20 mouse cellular contexts compared by ENCODE assay signal in the genomic region with DNA sequence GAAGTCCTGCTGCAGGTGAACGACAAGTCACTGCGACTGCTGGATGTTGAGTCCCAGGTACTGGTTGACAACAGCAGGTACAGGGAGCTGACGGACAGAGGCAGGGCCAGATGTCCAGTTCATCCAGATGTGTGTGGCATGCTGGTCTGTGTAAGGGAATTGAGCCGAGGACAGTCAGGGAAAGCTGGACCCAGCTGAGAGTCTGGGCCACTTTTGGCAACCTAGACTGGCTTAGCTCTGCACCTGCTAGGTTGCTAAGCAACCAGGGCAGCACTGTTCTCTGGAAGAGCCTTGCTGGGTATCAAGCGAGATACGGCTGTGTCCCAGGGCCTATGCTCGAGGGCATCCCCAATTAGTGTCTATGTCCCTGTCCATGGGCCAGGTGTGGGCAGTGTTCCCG. TPM values are rescaled to one million over a fixed set of nuclear protein-coding genes. Genes with fewer than 3 reads are reported as not detected.
DNase-seq lines count a peak whose midpoint lies in the region; ATAC-seq and TF ChIP-seq lines count a peak whose summit lies in the region.
"Had no signal": no experiment of that assay in that cellular context is flagged by ENCODE, and none has a peak within 500 bp of the region (broad histone marks: within the 10 kb centered on the region; RNA-seq: fewer than 3 reads in every experiment).

No protein-coding gene starts in this region.

- no peak overlapping the region for H3K4me3 ChIP-seq in forebrain, embryonic 16.5 days (replicated peaks; ENCODE audit: low read length)
- no peak overlapping the region for H3K4me3 ChIP-seq in forebrain, embryonic 11.5 days (ENCODE audit: low read depth, low read length)
- H3K4me3 ChIP-seq in left cerebral cortex, adult 2 months, result no peak overlapping the region
- H3K4me3 ChIP-seq: heart, embryonic 12.5 days; intestine, embryonic 15.5 days; kidney, embryonic 15.5 days; limb, embryonic 12.5 days had no signal

- H3K4me2 ChIP-seq in forebrain, embryonic 16.5 days (ENCODE audit: low read length), result no peak overlapping the region
- no peak overlapping the region for H3K4me2 ChIP-seq in forebrain, embryonic 11.5 days (ENCODE audit: low read depth, low read length, severe bottlenecking)
- H3K4me2 ChIP-seq: heart, embryonic 12.5 days; intestine, embryonic 15.5 days; kidney, embryonic 15.5 days; limb, embryonic 12.5 days had no signal

- H3K27me3 ChIP-seq in forebrain, embryonic 16.5 days (replicated peaks; ENCODE audit: control insufficient read depth, insufficient read depth, low read length), result no peaks in the 10 kb centered on the region
- H3K27me3 ChIP-seq in forebrain, embryonic 11.5 days (ENCODE audit: control insufficient read depth, insufficient read depth, low read length), result no peaks in the 10 kb centered on the region
- H3K27me3 ChIP-seq: intestine, embryonic 15.5 days; kidney, embryonic 15.5 days had no signal

- no peaks in the 10 kb centered on the region for H3K36me3 ChIP-seq in forebrain, embryonic 16.5 days (ENCODE audit: control insufficient read depth, insufficient read depth)
- no peaks in the 10 kb centered on the region for H3K36me3 ChIP-seq in forebrain, embryonic 11.5 days (ENCODE audit: control insufficient read depth, insufficient read depth, low read length)
- H3K36me3 ChIP-seq: G1E; heart, embryonic 12.5 days; intestine, embryonic 15.5 days; kidney, embryonic 15.5 days; limb, embryonic 12.5 days had no signal

- intact Hi-C loops in left cerebral cortex, postnatal 4 days (cut with DNase I), result no loop called here
- intact Hi-C loops in left cerebral cortex, adult 2 months (cut with DNase I), result no loop called here

- H3K4me1 ChIP-seq in forebrain, embryonic 16.5 days (replicated peaks; ENCODE audit: control insufficient read depth, insufficient read depth, low read length), result peaks cover 13% of the 10 kb centered on the region
- 0 out of 2 replicates have a peak, but pooled peaks cover 1% of the 10 kb centered on the region for H3K4me1 ChIP-seq in forebrain, embryonic 11.5 days (replicated peaks; ENCODE audit: control insufficient read depth, insufficient read depth, low read length)
- H3K4me1 ChIP-seq: heart, embryonic 12.5 days; limb, embryonic 12.5 days had no signal

- DNase-seq in cerebellum, adult 11-12 months, result peak; percentile 53
- DNase-seq in forebrain, embryonic 11.5 days (ENCODE audit: low spot score), result no peak
- peak; percentile 46 for DNase-seq in left cerebral cortex, postnatal 4 days
- DNase-seq in left cerebral cortex, adult 2 months (ENCODE audit: extremely low spot score in 1 of 2, low spot score in 2 of 2), result no peak
- peak; percentile 75 for DNase-seq in brain, adult 2 months (ENCODE audit: low read depth, low spot score)
- no peak for DNase-seq in adipocyte (ENCODE audit: low spot score)
- DNase-seq: adrenal gland, adult 2 months; cerebellum, adult 8-10 months; spleen, adult 18-20 months; thymus, adult 2 months had no signal

- H3K9me3 ChIP-seq in forebrain, embryonic 16.5 days (ENCODE audit: control insufficient read depth, low read length), result no peaks in the 10 kb centered on the region
- H3K9me3 ChIP-seq in forebrain, embryonic 11.5 days (ENCODE audit: control insufficient read depth, low read length), result no peaks in the 10 kb centered on the region
- H3K9me3 ChIP-seq: G1E; heart, embryonic 12.5 days; intestine, embryonic 15.5 days; kidney, embryonic 15.5 days; limb, embryonic 12.5 days had no signal

- no peak overlapping the region for H3K9ac ChIP-seq in forebrain, embryonic 16.5 days (replicated peaks; ENCODE audit: low read depth, low read length)
- no peak overlapping the region for H3K9ac ChIP-seq in forebrain, embryonic 11.5 days (ENCODE audit: low read length)
- H3K9ac ChIP-seq: heart, embryonic 12.5 days; intestine, embryonic 15.5 days; kidney, embryonic 15.5 days; limb, embryonic 12.5 days; liver, embryonic 14.5 days had no signal

- ATAC-seq in cerebellum, adult (ENCODE audit: insufficient number of reproducible peaks, low FRiP score, low TSS enrichment), result no peak; the same call in 1 of the 2 replicates
- ATAC-seq in forebrain, embryonic 16.5 days, result peak; percentile 47; the same call in 1 of the 2 replicates
- ATAC-seq in forebrain, embryonic 11.5 days (replicated peaks; ENCODE audit: low FRiP score), result no peak
- ATAC-seq: CD4-positive, CD25-positive, alpha-beta regulatory T cell, adult 4 months; intestine, embryonic 15.5 days had no signal

- TF ChIP-seq CTCF in left cerebral cortex, adult 2 months (IDR thresholded peaks at IDR 0.05), result no peak

- H3K27ac ChIP-seq in forebrain, embryonic 16.5 days (ENCODE audit: low read length), result no peak overlapping the region
- no peak overlapping the region for H3K27ac ChIP-seq in forebrain, embryonic 11.5 days (ENCODE audit: low read depth, low read length)
- H3K27ac ChIP-seq in left cerebral cortex, adult 2 months, result no peak overlapping the region
- H3K27ac ChIP-seq: intestine, embryonic 15.5 days; kidney, embryonic 15.5 days; limb, embryonic 12.5 days; liver, embryonic 14.5 days had no signal

- WGBS in forebrain, embryonic 16.5 days, result 63% methylated on average over 8 of the region's 8 CpGs
- WGBS in forebrain, embryonic 11.5 days, result 74% methylated on average over 8 of the region's 8 CpGs

RNA-seq across cellular contexts. Expression of gene Eps8l2, which starts 16.4 kb away (rescaled TPM):
- 0.67 and 0.93 TPM in 2 replicates for polyA plus RNA-seq in forebrain, embryonic 16.5 days (2015; fragmentation: Nextera tagmentation; extraction: Ambion mirVana)
- polyA plus RNA-seq in forebrain, embryonic 11.5 days (2014; fragmentation: Nextera tagmentation; extraction: Ambion mirVana), result 2.5 and 3.3 TPM in 2 replicates
- total RNA-seq in left cerebral cortex, postnatal 4 days (2021), result under 1 TPM; 0.86 to 0.97 TPM
- 1 to 10 TPM; 3.6 to 5.3 TPM for total RNA-seq in left cerebral cortex, adult 2 months (2021)
- total RNA-seq: granulocyte monocyte progenitor cell, adult 5-6 weeks had no signal
- polyA plus RNA-seq: CD4-positive, CD25-positive, alpha-beta regulatory T cell, adult 4 months; G1E had no signal

RNA-seq across cellular contexts. Expression of gene Tmem80, which starts 27.5 kb away (rescaled TPM):
- polyA plus RNA-seq in forebrain, embryonic 16.5 days (2015; fragmentation: Nextera tagmentation; extraction: Ambion mirVana), result 53.6 and 62.2 TPM in 2 replicates
- polyA plus RNA-seq in forebrain, embryonic 11.5 days (2014; fragmentation: Nextera tagmentation; extraction: Ambion mirVana), result 33.2 and 33.5 TPM in 2 replicates
- total RNA-seq in left cerebral cortex, postnatal 4 days (2021), result 10 to 100 TPM; 21.1 to 21.9 TPM
- total RNA-seq in left cerebral cortex, adult 2 months (2021), result 10 to 100 TPM; 33.3 to 34.9 TPM

RNA-seq across cellular contexts. Expression of gene Deaf1, which starts 27.6 kb away (rescaled TPM):
- 144 and 164 TPM in 2 replicates for polyA plus RNA-seq in forebrain, embryonic 16.5 days (2015; fragmentation: Nextera tagmentation; extraction: Ambion mirVana)
- polyA plus RNA-seq in forebrain, embryonic 11.5 days (2014; fragmentation: Nextera tagmentation; extraction: Ambion mirVana), result 74.2 and 80.8 TPM in 2 replicates
- total RNA-seq in left cerebral cortex, postnatal 4 days (2021), result 100 to 1,000 TPM; 246 to 267 TPM
- total RNA-seq in left cerebral cortex, adult 2 months (2021), result 10 to 100 TPM; 63.1 to 63.8 TPM

RNA-seq across cellular contexts. Expression of gene Taldo1, which starts 36.9 kb away (rescaled TPM):
- 342 and 375 TPM in 2 replicates for polyA plus RNA-seq in forebrain, embryonic 16.5 days (2015; fragmentation: Nextera tagmentation; extraction: Ambion mirVana)
- polyA plus RNA-seq in forebrain, embryonic 11.5 days (2014; fragmentation: Nextera tagmentation; extraction: Ambion mirVana), result 384 and 400 TPM in 2 replicates
- 100 to 1,000 TPM; 146 to 152 TPM for total RNA-seq in left cerebral cortex, postnatal 4 days (2021)
- total RNA-seq in left cerebral cortex, adult 2 months (2021), result 10 to 100 TPM; 87.5 to 90.9 TPM

RNA-seq across cellular contexts. Expression of gene Gatd1, which starts 58.9 kb away (rescaled TPM):
- 56.4 and 65.9 TPM in 2 replicates for polyA plus RNA-seq in forebrain, embryonic 16.5 days (2015; fragmentation: Nextera tagmentation; extraction: Ambion mirVana)
- polyA plus RNA-seq in forebrain, embryonic 11.5 days (2014; fragmentation: Nextera tagmentation; extraction: Ambion mirVana), result 42.9 and 46.6 TPM in 2 replicates
- total RNA-seq in left cerebral cortex, postnatal 4 days (2021), result 10 to 100 TPM; 43.1 to 44.6 TPM
- total RNA-seq in left cerebral cortex, adult 2 months (2021), result 10 to 100 TPM; 38.9 to 46.5 TPM

Comparison
In these comparisons a context has a peak if more than half of its experiments do, and no peak if none do; other contexts are left out.
1. DNase-seq: peak in cerebellum, adult 11-12 months (single experiment), left cerebral cortex, postnatal 4 days (single experiment) and brain, adult 2 months (single experiment); none in forebrain, embryonic 11.5 days (single experiment), left cerebral cortex, adult 2 months (0 of 2) and adipocyte (single experiment).